Mouse (Mus musculus) hindbrain, embryonic 14.5 days (tissue): ENCODE measurements around the gene Kcnh5. TPM values are rescaled to one million over a fixed set of nuclear protein-coding genes. Genes with fewer than 3 reads are reported as not detected.

ENCODE experiments used
- ATAC-seq: fragments of 200-750 bp; cut with Nextera tagmentation; 2 replicates; pipeline ENCODE4 v1.8.0; 2017; ENCODE audit warnings: moderate number of reproducible peaks, mild to moderate bottlenecking, moderate TSS enrichment, moderate library complexity; ENCODE audit not compliant: low FRiP score
- DNase-seq: peaks from one replicate; pipeline ENCODE4 v3.0.0-alpha.2; 2015; ENCODE audit warnings: low spot score
- H3K27ac ChIP-seq: fragments of 300-500 bp; sonication (generic); 2 replicates; pipeline ENCODE4 v1.5.1; 2014; ENCODE audit warnings: mild to moderate bottlenecking, moderate library complexity
- H3K27me3 ChIP-seq: fragments of 300-500 bp; sonication (generic); 2 replicates; pipeline ENCODE4 v1.6.1; 2014; ENCODE audit warnings: mild to moderate bottlenecking, low read length, mixed read lengths; ENCODE audit not compliant: control insufficient read depth, insufficient read depth
- H3K36me3 ChIP-seq: fragments of 300-500 bp; sonication (generic); replicated peaks from 2 replicates; pipeline ENCODE4 v1.6.1; 2014; ENCODE audit not compliant: control insufficient read depth, insufficient read depth
- H3K4me1 ChIP-seq: fragments of 300-500 bp; sonication (generic); replicated peaks from 2 replicates; pipeline ENCODE4 v1.6.1; 2014; ENCODE audit warnings: antibody characterized with exemption, low read length, mixed read lengths; ENCODE audit not compliant: control insufficient read depth, insufficient read depth
- H3K4me2 ChIP-seq: fragments of 300-500 bp; sonication (generic); replicated peaks from 2 replicates; pipeline ENCODE4 v1.6.1; 2014; ENCODE audit warnings: mild to moderate bottlenecking, moderate library complexity
- H3K4me3 ChIP-seq: fragments of 300-500 bp; sonication (generic); replicated peaks from 2 replicates; pipeline ENCODE4 v1.5.1; 2014; ENCODE audit warnings: mild to moderate bottlenecking, low read length
- H3K9ac ChIP-seq: fragments of 300-500 bp; sonication (generic); 2 replicates; pipeline ENCODE4 v1.6.1; 2014
- H3K9me3 ChIP-seq: fragments of 300-500 bp; sonication (generic); 2 replicates; pipeline ENCODE4 v1.6.1; 2016; ENCODE audit warnings: low read length; ENCODE audit not compliant: control insufficient read depth
- WGBS: fragments of 180-500 bp; shearing (Covaris S2); extraction: QIAGEN DNeasy Blood & Tissue Kit; methylation state at CpG from one replicate; pipeline ENCODE4 v1.1.7; 2014; 5-methylcytosine and 5-hydroxymethylcytosine counted together
- polyA plus RNA-seq: library from polyadenylated mRNA; unstranded; fragments of >200 nt; fragmentation: Nextera tagmentation; extraction: Ambion mirVana; gene quantifications from 2 replicates; pipeline ENCODE4 v1.2.1, GENCODE M21; 2014

Kcnh5 gene
- polyA plus RNA-seq, 1 experiment from 2014 or later = 3.6 TPM

DNA sequence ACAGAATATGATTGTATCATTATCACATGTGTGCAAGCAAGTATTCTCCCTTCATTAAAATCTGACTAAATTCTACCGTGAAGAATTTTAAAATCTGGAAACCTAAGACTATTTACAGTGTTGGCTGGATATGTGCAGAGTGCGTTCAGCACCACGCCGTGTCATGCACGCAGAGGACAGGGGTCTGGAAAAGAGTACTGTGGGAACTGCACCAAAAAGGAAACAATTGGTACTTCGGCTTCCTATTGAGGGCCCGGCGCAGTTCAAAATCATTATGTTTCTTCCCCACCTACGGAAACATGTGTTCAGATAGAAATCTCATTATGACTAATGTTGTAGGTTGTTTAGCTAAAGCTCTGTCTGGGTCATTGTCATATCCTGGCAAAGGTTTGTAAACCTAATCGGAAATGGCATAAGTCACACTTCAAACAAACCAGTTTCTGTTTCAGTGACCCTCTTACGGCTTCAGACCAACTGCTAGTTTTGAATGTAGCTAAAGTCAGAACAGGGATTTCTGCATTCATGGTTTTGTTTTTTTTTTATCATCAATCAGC is 282.2 kb downstream of the Kcnh5 start:
- Histone ChIP-seq H3K4me2 (no peak overlapping the region), H3K9me3 (no peaks in the 10 kb centered on the region), H3K4me1 (no peaks in the 10 kb centered on the region), H3K27ac (no peak overlapping the region), H3K4me3 (no peak overlapping the region), H3K27me3 (no peaks in the 10 kb centered on the region), H3K9ac (no peak overlapping the region), H3K36me3 (no peaks in the 10 kb centered on the region)
- no peak for DNase-seq
- WGBS = 92% methylated on average over 11 of the region's 11 CpGs
- no peak for ATAC-seq

GRCm38 (mm10) chr12:74889419-74889818 is 287.7 kb downstream of the Kcnh5 start:
- Histone ChIP-seq H3K27ac (no peak overlapping the region), H3K9ac (no peak overlapping the region), H3K27me3 (no peaks in the 10 kb centered on the region), H3K4me1 (no peaks in the 10 kb centered on the region), H3K4me3 (no peak overlapping the region), H3K36me3 (no peaks in the 10 kb centered on the region), H3K9me3 (no peaks in the 10 kb centered on the region), H3K4me2 (no peak overlapping the region)
- DNase-seq (no peak), ATAC-seq (no peak)
- WGBS = 66% methylated on average over 3 of the region's 3 CpGs

GRCm38 (mm10) chr12:74887064-74887463 is 290.1 kb downstream of the Kcnh5 start:
- H3K4me1 ChIP-seq = no peaks in the 10 kb centered on the region
- no peaks in the 10 kb centered on the region for H3K9me3 ChIP-seq
- no peak overlapping the region for H3K4me2 ChIP-seq
- no peaks in the 10 kb centered on the region for H3K36me3 ChIP-seq
- no peak overlapping the region for H3K9ac ChIP-seq
- DNase-seq (no peak), ATAC-seq (no peak)
- no peak overlapping the region for H3K27ac ChIP-seq
- WGBS = 95% methylated on average over 1 of the region's 1 CpGs
- H3K4me3 ChIP-seq = no peak overlapping the region
- H3K27me3 ChIP-seq = no peaks in the 10 kb centered on the region

DNA sequence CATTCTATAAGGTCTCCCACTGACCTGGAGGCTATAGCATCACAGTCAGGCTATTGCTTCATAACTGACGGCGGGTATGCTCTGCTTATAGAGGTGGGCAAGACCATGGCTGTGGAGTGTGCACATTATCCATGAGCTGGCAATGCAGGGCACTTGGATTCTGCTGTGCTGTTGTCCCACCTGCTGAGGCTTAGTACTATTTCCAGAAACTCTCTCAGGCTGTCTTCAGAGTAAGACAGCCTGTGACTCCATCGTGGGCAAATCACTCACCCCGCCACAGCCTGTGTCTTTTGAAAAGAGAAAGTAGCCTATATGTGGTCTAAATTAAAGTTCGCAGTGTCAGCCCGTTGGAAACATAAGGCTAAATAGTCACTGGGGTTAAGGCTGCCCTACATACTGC is 295.8 kb downstream of the Kcnh5 start:
- no peak for DNase-seq
- Histone ChIP-seq H3K36me3 (no peaks in the 10 kb centered on the region), H3K9ac (no peak overlapping the region), H3K4me2 (no peak overlapping the region), H3K9me3 (no peaks in the 10 kb centered on the region), H3K4me3 (no peak overlapping the region), H3K4me1 (no peaks in the 10 kb centered on the region), H3K27ac (no peak overlapping the region), H3K27me3 (no peaks in the 10 kb centered on the region)
- WGBS = 86% methylated on average over 6 of the region's 6 CpGs
- no peak for ATAC-seq

GRCm38 (mm10) chr12:74855666-74856065 is 321.5 kb downstream of the Kcnh5 start:
- no peaks in the 10 kb centered on the region for H3K27me3 ChIP-seq
- no peaks in the 10 kb centered on the region for H3K36me3 ChIP-seq
- H3K9me3 ChIP-seq = no peaks in the 10 kb centered on the region
- H3K4me3 ChIP-seq = no peak overlapping the region
- H3K4me1 ChIP-seq = peaks cover 4% of the 10 kb centered on the region; the same call in 1 of the 2 replicates
- H3K9ac ChIP-seq = no peak overlapping the region
- DNase-seq (no peak), ATAC-seq (no peak)
- H3K27ac ChIP-seq = no peak overlapping the region
- 79% methylated on average over 2 of the region's 2 CpGs for WGBS
- no peak overlapping the region for H3K4me2 ChIP-seq

- no peaks in the 10 kb centered on the region for H3K36me3 ChIP-seq
- H3K27ac ChIP-seq = no peak overlapping the region
- DNase-seq (no peak), ATAC-seq (no peak)
- H3K4me2 ChIP-seq = no peak overlapping the region
- no peaks in the 10 kb centered on the region for H3K9me3 ChIP-seq
- peaks cover 7% of the 10 kb centered on the region; the same call in 1 of the 2 replicates for H3K4me1 ChIP-seq
- H3K9ac ChIP-seq = no peak overlapping the region
- 85% methylated on average over 1 of the region's 1 CpGs for WGBS
- no peak overlapping the region for H3K4me3 ChIP-seq
- H3K27me3 ChIP-seq = no peaks in the 10 kb centered on the region
These were observed 322.9 kb downstream of the Kcnh5 start for GRCm38 (mm10) chr12:74854263-74854662.

DNA sequence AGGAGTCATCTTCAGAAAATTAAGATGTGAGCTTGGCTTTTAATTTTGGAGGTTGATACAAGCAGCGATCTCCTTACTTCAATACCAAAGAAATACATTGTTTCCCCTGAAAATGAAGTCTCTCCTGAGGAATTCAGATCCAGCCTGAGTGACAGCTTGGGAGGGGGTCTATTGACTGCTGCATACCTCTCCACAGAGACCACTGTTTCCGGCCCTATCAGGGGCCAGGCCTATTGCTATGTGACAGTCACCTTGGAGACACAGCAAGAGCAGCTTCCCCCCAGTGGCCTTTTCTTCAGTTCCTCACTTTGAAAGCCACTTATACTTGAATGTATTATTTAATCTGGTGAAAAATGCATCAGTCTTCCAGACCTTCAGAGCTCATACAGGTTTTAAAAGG is 326.8 kb downstream of the Kcnh5 start:
- Histone ChIP-seq H3K4me1 (peaks cover 7% of the 10 kb centered on the region; the same call in 1 of the 2 replicates), H3K9me3 (no peaks in the 10 kb centered on the region), H3K4me2 (no peak overlapping the region), H3K36me3 (no peaks in the 10 kb centered on the region), H3K9ac (no peak overlapping the region), H3K4me3 (no peak overlapping the region), H3K27ac (peak overlapping the region; percentile 3; the same call in 1 of the 2 replicates), H3K27me3 (no peaks in the 10 kb centered on the region)
- DNase-seq (peak; percentile 49), ATAC-seq (peak; percentile 74; the same call in 1 of the 2 replicates)
- 12% methylated on average over 2 of the region's 2 CpGs for WGBS

DNA sequence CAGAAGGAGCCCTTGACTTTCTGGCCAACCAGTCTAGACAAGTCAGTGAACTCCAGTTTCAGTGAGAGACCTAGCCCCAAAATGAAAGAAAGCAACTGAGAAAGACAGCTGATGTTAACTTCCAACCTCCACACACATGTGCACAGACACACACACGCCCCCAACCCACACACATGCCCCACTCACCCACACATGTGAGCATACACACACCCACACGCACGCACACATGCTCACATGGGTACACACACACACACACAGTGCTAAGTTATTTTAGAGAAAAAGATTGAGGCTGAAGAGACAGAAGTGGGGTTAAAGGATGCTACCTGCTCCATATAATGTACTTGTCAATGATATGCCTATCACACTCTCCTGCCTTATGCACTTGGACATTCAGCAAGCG is 327.2 kb downstream of the Kcnh5 start:
- no peaks in the 10 kb centered on the region for H3K27me3 ChIP-seq
- H3K9me3 ChIP-seq = no peaks in the 10 kb centered on the region
- H3K4me2 ChIP-seq = no peak overlapping the region
- H3K9ac ChIP-seq = no peak overlapping the region
- peaks cover 7% of the 10 kb centered on the region; the same call in 1 of the 2 replicates for H3K4me1 ChIP-seq
- ATAC-seq (peak; percentile 24; the same call in 1 of the 2 replicates), DNase-seq (no peak)
- H3K27ac ChIP-seq = no peak overlapping the region
- no peaks in the 10 kb centered on the region for H3K36me3 ChIP-seq
- H3K4me3 ChIP-seq = no peak overlapping the region
- WGBS = 69% methylated on average over 4 of the region's 4 CpGs

DNA sequence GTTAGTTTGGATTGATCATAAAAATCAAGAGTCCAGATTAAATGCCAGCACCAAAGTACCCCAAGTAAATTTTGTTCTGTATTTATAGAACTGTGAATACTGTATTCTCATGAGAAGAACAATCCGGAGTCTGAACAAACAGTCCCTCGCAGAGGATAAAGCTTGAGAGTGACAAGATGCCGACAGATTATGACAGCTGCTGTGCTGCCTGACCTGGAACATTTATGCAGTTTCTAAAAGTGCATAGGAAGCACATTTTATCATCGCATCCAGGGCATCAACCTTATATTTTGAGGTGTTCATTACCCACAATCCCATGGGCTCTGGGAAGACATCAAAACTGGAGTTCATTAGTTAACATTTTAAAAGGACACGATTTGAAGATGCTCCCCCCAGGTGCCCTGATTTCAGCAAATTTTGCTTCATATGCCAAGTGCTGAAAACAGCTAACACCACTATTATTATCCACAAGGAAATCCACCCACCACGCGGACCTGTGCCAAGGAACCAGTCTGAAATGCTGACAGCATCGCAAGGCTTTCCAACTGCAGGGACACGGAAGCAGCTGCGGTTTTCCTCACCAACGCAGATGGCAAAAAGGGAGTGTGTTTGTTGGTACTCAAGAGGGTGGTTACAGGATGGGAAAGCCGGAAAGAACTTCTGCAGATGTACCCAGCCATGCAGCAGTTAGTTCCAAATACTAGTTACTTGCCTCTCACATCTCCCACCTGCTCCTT is 328.4 kb downstream of the Kcnh5 start:
- H3K36me3 ChIP-seq = no peaks in the 10 kb centered on the region
- DNase-seq (no peak), ATAC-seq (no peak)
- H3K4me2 ChIP-seq = no peak overlapping the region
- 78% methylated on average over 12 of the region's 12 CpGs for WGBS
- no peak overlapping the region for H3K9ac ChIP-seq
- no peaks in the 10 kb centered on the region for H3K27me3 ChIP-seq
- H3K4me3 ChIP-seq = no peak overlapping the region
- peaks cover 7% of the 10 kb centered on the region; the same call in 1 of the 2 replicates for H3K4me1 ChIP-seq
- no peak overlapping the region for H3K27ac ChIP-seq
- H3K9me3 ChIP-seq = no peaks in the 10 kb centered on the region
